Mouse (Mus musculus) gastrocnemius, adult 18-20 months (tissue): ENCODE measurements at regions not wholly inside any gene's neighbourhood (a gene's known extent, or its start where the extent isn't known, plus 50 kb on each side); places are given as distances from the start of the nearest gene placed in this dataset.

Experiments used
- DNase-seq: peaks from one replicate; pipeline ENCODE4 v3.0.0; 2021; ENCODE audit warnings: low spot score

- no peak for DNase-seq
Measured at GRCm38 (mm10) chr4:34336971-34337797, 213.6 kb upstream of the Akirin2 start.

DNA sequence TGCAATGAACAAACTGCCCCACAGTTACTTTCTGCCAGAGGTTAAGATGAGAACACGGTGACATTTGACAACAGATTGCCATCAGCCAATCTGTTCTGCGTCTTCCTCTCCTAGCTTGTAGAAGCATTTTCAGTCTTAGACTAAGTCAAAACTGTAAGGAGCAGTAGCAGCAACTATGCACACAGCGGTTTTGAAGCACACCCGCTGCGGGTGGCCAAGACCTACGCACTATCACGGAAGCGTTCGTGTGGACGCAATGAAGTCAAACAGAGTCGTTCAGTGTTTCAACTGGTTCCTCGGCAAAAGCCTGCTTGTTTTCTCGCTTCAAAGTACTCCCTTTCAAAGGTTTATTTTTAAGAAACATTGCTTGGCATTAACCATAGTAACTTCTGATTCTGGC, 212.9 kb upstream of the Akirin2 start:
- no peak for DNase-seq

DNA sequence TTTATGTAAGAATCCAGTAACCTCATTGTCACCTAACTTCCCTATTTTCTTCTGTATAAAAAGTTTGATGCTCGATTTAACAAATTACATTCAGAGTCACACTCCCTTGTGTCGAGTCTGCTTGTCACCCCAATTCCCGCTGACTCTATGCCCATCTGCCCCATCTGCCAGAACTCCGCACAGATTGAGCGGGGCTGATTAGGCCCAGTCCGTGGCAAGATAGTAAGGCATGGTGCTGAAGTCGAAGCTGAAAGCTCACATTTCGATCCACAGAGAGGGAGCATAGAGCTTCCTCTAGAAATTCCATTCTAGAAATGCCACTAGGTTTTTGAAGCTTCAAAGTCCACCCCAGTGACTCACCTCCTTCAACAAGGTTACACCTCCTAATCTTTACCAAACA, 210.7 kb upstream of the Akirin2 start:
- DNase-seq: no peak

DNA sequence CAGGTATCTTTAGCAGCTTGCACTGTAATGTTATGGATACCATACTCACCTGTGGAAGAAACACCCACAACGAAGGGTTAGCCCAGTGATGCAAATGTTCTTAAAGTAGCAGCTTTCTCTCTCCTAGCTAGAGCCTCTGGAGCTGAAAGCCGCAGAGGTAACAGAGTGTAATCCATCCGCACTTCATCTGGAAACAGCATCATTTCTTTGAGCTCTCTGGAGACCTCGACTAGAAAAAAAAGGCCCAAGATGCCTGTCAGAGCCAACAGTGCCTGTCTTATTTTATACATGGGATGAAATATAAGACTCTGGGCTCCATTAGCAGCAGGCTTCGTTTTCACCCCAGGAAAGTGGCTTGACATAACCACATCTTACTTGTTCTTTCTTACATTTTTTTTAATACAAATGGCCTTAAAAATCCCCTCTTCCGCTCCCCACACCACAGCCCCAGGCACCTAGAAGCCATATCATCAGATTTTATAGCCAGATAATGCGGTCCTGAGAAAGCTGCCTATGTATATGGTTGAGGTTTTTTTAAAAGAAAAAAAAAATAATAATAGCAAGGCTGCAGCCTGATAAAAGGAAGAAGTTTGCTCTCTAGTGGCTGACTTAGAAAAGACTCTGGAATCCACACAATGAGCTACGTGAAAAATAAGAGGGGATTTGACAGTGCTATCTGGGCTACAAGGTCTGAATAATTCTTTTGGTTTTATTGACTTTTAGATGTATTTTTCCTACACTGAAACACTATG, 179.3 kb upstream of the Akirin2 start:
- DNase-seq: no peak

- no peak for DNase-seq
Measured at GRCm38 (mm10) chr4:34386338-34386967, 164.3 kb upstream of the Akirin2 start.

DNA sequence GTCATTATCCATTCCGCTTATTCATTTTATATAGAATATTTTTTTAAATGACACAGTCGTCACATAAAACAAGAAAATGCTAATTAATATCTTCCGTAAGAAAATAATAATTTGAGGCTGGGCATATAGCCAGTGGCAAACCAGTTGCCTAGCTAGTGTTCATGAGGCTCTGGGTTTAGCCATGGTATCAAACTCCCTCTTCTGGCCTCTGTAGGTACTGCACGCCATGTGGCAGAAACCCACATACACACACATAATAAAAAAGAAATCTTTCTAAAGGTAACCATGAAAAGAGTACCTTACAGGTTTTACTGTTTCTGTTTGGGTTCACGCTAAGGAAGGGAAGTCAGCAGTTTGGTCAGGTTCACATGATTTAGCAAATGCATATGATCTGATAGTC, 159.2 kb upstream of the Akirin2 start:
- no peak for DNase-seq

DNA sequence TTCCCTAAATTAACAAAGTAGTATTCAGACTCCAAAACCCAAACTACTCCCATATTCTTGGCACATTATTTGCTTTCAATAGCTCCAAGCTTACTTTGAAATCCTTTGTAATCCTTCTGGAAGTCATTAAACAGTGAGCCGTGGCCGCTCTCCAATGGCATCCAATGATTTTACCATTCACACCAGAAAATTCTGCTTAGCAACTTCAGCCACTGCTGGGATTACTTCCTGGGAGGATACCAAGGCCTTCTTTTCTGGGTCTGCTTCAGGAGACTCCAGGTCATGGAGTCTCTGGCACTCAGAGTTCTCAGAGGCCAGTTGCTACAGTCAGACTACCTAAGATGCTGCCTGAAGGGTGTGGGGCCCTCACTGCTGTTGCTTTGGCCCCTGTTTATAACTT, 147.7 kb upstream of the Akirin2 start:
- DNase-seq: peak; percentile 74

- peak; percentile 25 for DNase-seq
Measured at GRCm38 (mm10) chr4:34407181-34407580, 143.6 kb upstream of the Akirin2 start.

- DNase-seq: no peak
Measured at GRCm38 (mm10) chr4:34420970-34421369, 129.8 kb upstream of the Akirin2 start.

DNA sequence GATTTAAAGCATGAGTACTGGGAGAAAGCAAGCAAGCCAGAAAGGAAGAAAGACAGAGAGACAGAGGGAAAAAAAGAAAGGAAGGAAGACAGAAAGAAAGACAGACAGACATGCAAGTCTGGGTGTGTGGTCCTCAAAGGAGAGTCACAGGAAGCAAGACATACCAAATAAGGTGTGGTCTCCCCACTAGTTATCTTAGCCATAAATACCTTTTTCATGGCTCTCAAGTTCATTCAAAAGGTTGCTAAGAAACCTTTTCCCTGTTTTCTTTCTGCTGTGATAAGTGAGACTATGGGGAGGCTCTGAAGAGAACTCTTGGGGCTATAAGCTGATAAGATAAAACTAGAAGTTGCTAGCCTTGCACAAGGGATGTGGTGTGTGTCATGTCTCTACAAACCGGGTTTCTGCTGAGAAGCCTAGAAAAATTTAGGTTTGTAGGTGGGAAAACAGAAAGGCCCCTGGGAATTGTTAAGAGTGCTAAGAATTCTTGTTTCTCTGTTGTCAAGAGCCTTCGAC, 126.5 kb upstream of the Akirin2 start:
- DNase-seq: no peak

DNA sequence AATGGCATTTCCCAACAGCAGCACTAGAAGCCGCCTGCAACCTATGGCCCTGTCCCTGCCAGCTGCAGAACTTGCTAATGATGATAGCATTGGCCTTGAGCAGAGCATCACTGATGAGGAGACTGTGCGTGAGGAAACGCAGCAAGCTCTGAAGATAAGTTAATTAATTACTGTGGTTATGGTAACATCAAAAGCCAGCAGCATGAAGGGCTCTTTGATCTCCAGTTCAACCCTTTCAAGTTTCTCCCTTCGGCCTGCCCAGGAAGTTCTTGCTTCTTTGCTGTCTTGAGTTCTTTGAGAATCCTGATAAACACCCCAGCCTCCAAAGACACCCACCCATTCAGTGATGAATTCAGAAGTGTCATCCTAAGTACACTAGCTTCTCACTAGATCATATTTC, 121.7 kb upstream of the Akirin2 start:
- no peak for DNase-seq

DNA sequence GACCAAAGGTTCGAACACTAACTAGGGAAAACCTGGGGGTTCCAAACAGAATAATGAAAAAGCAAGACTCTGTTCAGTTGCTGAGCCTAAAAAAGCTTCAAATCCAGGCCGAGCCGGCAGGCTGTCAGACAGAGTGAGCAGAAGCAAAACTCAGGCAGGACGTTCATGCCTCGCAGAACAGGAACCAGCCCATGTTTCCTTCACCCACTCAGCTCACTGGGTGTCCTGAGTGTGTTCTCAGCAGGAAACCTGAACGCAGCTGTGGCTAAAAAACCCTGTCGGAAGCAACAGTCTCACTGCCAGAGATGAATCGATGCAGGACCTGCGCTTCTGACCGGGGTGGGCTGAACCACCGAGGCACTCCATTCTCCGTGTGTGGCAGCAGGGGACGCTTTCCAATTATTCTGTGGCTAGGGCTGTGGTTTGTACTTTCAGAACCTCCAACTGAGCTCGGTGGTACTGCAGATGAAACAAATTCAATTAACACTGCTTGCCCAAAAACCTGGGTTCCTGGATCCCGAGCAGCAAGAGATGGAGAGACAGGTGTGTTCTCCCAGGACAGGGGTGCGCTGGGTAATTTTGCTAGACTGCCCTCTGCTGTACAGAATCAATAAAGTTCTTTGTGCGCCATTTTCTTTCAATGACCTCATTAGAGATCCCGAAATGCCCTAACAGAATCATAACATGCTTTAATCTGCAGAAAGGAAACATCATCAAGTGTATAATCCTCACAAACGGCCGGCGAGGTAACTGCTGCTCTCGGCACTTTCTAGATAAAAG, 121.1 kb upstream of the Akirin2 start:
- DNase-seq: no peak

DNA sequence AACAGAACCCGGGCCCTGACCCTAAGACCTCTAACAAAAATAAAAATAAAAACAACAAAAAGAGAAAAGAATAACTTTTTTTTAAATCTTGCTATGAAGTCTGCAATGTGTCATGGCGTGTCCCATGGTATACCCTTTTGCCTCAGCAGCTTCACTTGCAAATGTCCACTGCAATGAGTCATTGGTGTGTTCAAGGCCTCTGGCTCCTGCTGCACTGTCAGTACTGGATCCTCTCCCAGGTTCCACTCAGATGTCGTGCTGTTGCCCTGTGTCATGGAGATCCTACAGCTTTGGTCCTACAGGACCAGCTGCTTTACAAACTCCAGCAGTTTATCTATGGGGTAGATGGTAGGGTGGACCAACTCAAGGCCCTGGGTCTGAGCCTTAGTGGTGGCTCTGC, 113.4 kb upstream of the Akirin2 start:
- DNase-seq: no peak

DNA sequence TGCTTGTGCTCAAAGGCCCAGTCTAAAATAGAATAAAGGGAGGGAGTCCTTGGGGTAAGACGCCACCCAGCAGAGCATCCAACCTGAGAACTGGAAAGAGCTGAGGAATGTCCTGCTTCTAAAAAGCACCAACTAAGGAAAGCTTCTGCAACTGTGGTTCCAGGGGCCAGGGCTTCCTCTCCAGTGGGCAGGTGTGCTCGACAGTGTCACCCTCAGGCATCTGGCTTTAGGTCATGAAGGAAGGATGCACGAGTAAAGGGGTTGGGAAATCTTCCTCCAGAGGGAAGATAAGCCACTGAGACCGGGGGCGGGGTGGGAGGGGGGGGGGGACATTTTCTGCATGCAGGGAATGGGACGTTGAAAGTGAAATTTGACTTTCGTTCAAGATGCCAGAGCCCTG, 101.2 kb upstream of the Akirin2 start:
- DNase-seq: no peak

DNA sequence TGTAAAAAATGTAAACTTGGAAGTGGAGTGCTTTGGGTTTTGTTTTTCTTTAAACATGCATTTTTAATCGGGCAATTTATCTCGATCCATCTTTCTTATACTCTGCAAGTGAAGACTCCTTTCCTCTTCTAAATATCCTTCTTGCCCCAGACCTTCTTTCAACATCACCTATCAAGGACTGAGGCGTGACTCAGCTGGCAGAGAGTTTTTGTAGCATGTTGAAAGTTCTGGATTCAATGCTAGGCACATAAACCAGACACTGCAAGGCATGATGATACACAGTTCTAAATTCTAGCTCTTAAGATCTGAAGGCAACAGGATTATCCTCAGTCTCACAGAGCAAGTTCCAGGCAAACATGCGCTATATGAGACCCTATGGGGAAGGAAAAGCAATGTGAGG, 88.1 kb upstream of the Akirin2 start:
- no peak for DNase-seq

DNA sequence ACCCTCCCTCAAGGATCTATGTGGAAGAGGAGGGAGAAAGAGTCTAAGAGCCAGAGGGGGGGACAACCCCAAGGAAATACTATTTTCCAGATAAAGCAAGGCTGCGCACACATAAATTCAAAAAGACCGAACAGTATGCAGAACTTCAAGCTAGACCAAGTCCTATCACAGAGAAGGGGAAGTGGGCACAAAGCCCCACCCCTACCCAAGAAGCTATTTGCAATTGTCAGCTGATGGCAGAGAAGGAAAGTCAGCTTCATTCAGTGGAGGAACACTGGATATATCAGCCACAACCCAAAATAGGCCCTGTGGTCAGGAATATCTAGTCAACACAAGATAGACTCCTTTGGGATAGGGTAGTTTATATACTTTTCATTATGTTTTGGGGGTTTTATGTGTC, 84.9 kb upstream of the Akirin2 start:
- DNase-seq: no peak

- DNase-seq: no peak
Measured at GRCm38 (mm10) chr4:34466309-34466708, 84.4 kb upstream of the Akirin2 start.

GRCm38 (mm10) chr4:34468096-34468495, 82.6 kb upstream of the Akirin2 start:
- DNase-seq: no peak

GRCm38 (mm10) chr4:34475792-34476448, 74.8 kb upstream of the Akirin2 start:
- DNase-seq: no peak

GRCm38 (mm10) chr4:34484273-34484672, 66.5 kb upstream of the Akirin2 start:
- DNase-seq: no peak

DNA sequence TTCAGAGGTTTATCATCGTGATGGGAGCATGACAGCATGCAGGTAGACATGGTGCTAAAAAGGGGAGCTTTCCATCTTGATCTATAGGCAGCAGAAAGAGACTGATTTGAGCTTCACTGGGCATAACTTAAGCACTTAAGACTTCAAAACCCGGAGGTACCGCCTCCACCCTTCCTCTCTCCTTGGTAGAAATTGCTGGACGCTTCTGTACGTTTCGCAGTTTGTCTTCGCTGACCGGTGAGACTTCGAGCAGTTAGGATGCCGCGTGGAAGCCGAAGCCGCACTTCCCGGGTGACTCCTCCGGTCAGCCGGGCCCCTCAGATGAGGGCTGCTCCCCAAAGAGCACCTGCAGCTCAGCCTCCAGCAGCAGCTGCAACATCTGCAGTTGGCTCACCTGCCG, 65.2 kb upstream of the Akirin2 start:
- DNase-seq: no peak
